Mouse (Mus musculus) kidney, adult 2 months (tissue): ENCODE measurements around the gene Ppef2. TPM values are rescaled to one million over a fixed set of nuclear protein-coding genes. Genes with fewer than 3 reads are reported as not detected.
A peak's percentile ranks its signal among the peaks of the same experiment; 100 is the strongest.
"Not testable (repeated sequence)": the region's sequence is repeated elsewhere in the genome, so short reads cannot be mapped to it uniquely, and the experiment has no call there.

ENCODE experiments used
- DNase-seq: peaks from one replicate; pipeline ENCODE4 v3.0.0; 2021
- H3K27ac ChIP-seq: fragments of 200-500 bp; 2 replicates; pipeline ENCODE4 v1.5.1; 2012; ENCODE audit warnings: low read depth, low read length, control low read depth, inconsistent platforms; ENCODE audit not compliant: insufficient read depth
- H3K27me3 ChIP-seq: fragments of 200-500 bp; replicated peaks from 2 replicates; pipeline ENCODE4 v1.6.1; 2012; ENCODE audit warnings: mild to moderate bottlenecking, moderate library complexity, low read length, inconsistent platforms; ENCODE audit not compliant: control insufficient read depth, insufficient read depth
- H3K36me3 ChIP-seq: fragments of 200-500 bp; 2 replicates; pipeline ENCODE4 v1.6.1; 2012; ENCODE audit warnings: mild to moderate bottlenecking, moderate library complexity, low read length, inconsistent platforms; ENCODE audit not compliant: control insufficient read depth, insufficient read depth
- H3K4me1 ChIP-seq: fragments of 200-500 bp; 2 replicates; pipeline ENCODE4 v1.6.1; 2011; ENCODE audit warnings: low read length; ENCODE audit not compliant: control insufficient read depth, insufficient read depth
- H3K4me3 ChIP-seq: fragments of 200-500 bp; 2 replicates; pipeline ENCODE4 v1.5.1; 2011; ENCODE audit warnings: mild to moderate bottlenecking, low read depth, low read length, control low read depth; ENCODE audit not compliant: insufficient read depth
- CTCF ChIP-seq: fragments of 200-500 bp; conservative IDR thresholded peaks from 2 replicates; pipeline ENCODE4 v1.5.1; 2011; ENCODE audit warnings: low read depth, mild to moderate bottlenecking, control low read depth, low read length, moderate library complexity, mixed read lengths; ENCODE audit not compliant: insufficient read depth, insufficient read length
- POLR2A ChIP-seq: fragments of 200-500 bp; IDR thresholded peaks from one replicate; pipeline ENCODE4 v1.6.1; 2011; ENCODE audit warnings: low read depth, low read length, control low read depth
- WGBS: fragments of 180-500 bp; shearing (Covaris S2); methylation state at CpG from one replicate; pipeline ENCODE4 v1.1.7; 2018; 5-methylcytosine and 5-hydroxymethylcytosine counted together
- polyA plus RNA-seq: library from polyadenylated mRNA; depleted of rRNA; stranded (reverse); fragments of >200 nt; gene quantifications from 2 replicates; pipeline ENCODE4 v1.2.3, GENCODE M21; 2012; rRNA removed

Ppef2 gene
- polyA plus RNA-seq, 1 experiment: 0.45 TPM

GRCm38 (mm10) chr5:92195716-92196115 is 60.4 kb downstream of the Ppef2 start:
- not testable (repeated sequence) for H3K27me3 ChIP-seq, H3K36me3 ChIP-seq, H3K4me3 ChIP-seq, H3K27ac ChIP-seq
- peaks cover 11% of the 10 kb centered on the region; the same call in 1 of the 2 replicates for H3K4me1 ChIP-seq
- WGBS: 30% methylated on average over 2 of the region's 2 CpGs
- TF ChIP-seq CTCF: peak; percentile 88
- peak; percentile 51 for DNase-seq

DNA sequence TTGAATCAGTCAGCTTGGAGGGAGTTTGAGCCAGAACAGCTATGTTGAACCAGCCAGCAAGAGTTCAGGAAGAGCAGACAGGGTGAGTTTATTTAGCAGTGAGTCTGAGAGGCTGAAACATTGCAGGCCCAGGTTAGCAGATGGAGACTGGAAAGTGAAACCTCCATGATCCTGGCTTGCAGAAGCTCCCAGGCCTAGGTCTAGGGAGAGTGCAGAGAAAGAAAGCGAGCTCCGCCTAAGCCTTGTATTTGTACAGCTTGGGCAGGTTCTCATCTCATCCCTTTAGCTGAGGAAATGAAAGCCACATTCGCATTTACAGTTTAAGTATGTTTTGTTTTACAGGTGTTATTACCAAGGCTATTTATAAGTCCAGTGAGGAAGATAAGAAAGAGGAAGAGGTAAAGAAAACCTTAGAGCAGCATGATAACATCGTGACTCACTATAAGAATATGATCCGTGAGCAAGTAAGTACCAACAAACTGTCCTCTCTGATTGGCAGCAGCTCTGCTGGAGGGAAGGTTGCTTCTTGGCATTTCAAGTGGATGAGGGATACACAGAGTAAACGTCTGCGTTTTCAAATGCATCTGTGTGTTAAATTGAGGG is 67.1 kb downstream of the Ppef2 start:
- Histone ChIP-seq H3K36me3 (peaks cover 6% of the 10 kb centered on the region), H3K27ac (no peak overlapping the region), H3K4me1 (no peaks in the 10 kb centered on the region), H3K4me3 (no peak overlapping the region), H3K27me3 (no peaks in the 10 kb centered on the region)
- TF ChIP-seq POLR2A (no peak), CTCF (no peak)
- no peak for DNase-seq
- WGBS: 97% methylated on average over 7 of the region's 7 CpGs

DNA sequence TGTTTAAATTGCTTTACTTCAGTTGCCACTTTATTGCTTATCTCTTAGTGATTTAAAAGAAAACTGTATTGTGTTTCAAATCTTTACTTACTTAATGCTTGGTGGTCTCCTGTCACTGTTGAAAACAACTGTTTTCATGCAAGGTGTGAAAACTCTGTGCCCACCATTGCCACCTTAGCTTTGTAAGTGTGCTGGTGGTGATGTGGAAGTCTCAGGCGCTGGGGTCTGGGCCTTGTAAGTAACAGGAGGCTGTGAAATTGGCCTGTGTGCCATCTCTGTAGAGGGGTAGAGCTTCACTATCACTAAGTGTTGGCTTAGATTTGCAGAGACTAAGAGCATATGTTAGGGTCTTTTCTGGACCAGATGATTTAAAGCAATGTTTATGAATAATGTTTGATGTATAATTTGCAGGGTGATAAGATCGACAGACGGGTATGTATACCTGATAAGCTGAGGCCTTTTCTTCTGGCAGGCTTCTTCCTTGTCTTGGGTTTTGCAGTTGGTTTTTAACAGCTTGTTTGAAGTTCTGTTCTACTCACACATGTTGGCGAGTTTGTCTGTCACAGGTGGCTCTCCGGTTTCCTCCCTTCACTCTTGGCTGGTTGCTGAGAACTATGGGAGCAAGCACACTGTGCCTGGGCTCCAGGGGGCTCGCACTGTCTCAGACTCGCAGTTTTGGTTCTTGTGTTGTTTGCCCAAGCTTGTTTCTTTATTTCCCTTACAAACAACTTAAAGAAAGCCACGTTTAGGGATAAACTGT is 72.8 kb downstream of the Ppef2 start:
- Histone ChIP-seq H3K36me3 (peaks cover 6% of the 10 kb centered on the region), H3K4me1 (no peaks in the 10 kb centered on the region), H3K27ac (no peak overlapping the region), H3K4me3 (no peak overlapping the region), H3K27me3 (no peaks in the 10 kb centered on the region)
- 74% methylated on average over 8 of the region's 8 CpGs for WGBS
- no peak for DNase-seq
- TF ChIP-seq CTCF (no peak), POLR2A (no peak)

Other genes with a start within 250 kb of the Ppef2 start
- 2.3 and 2.8 TPM in 2 replicates for gene Cdkl2, start 212.4 kb downstream of the Ppef2 start, polyA plus RNA-seq
- gene G3bp2, start 172.6 kb downstream of the Ppef2 start, polyA plus RNA-seq: 15.1 and 20.6 TPM in 2 replicates
- gene Uso1, start 118.3 kb downstream of the Ppef2 start, polyA plus RNA-seq: 23.0 and 28.7 TPM in 2 replicates
- not detected in 2 replicates for gene U90926, start 40.9 kb downstream of the Ppef2 start, polyA plus RNA-seq
- 21.8 and 26.7 TPM in 2 replicates for gene Naaa, start 21.9 kb upstream of the Ppef2 start, polyA plus RNA-seq
- gene Sdad1, start 54.2 kb upstream of the Ppef2 start, polyA plus RNA-seq: 6.1 and 7.0 TPM in 2 replicates
- gene Cxcl9, start 71.8 kb upstream of the Ppef2 start, polyA plus RNA-seq: 8.2 and 14.6 TPM in 2 replicates
- 7.1 and 8.8 TPM in 2 replicates for gene Art3, start 75.5 kb upstream of the Ppef2 start, polyA plus RNA-seq
- gene Cxcl10, start 92.6 kb upstream of the Ppef2 start, polyA plus RNA-seq: 10.2 and 16.6 TPM in 2 replicates
- gene Nup54, start 178.9 kb upstream of the Ppef2 start, polyA plus RNA-seq: 14.5 and 14.8 TPM in 2 replicates